Mouse (Mus musculus) large intestine, adult 2 months (tissue): ENCODE measurements around the gene Nfe2l2. TPM values are rescaled to one million over a fixed set of nuclear protein-coding genes. Genes with fewer than 3 reads are reported as not detected.

Experiments
- DNase-seq: peaks from one replicate; pipeline ENCODE4 v3.0.0-alpha.2; 2012; ENCODE audit warnings: low read depth, low spot score
- WGBS: fragments of 180-500 bp; shearing (Covaris S2); methylation state at CpG from one replicate; pipeline ENCODE4 v1.1.7; 2018; 5-methylcytosine and 5-hydroxymethylcytosine counted together
- polyA plus RNA-seq: library from polyadenylated mRNA; depleted of rRNA; stranded (reverse); fragments of >200 nt; gene quantifications from 2 replicates; pipeline ENCODE4 v1.2.3, GENCODE M21; 2012

The Nfe2l2 gene
- polyA plus RNA-seq, 1 experiment: 56.2 TPM

- no peak for DNase-seq
- WGBS: 67% methylated on average over 4 of the region's 4 CpGs
These were observed 13.8 kb downstream of the Nfe2l2 start for GRCm38 (mm10) chr2:75690656-75691055.

- 61% methylated on average over 10 of the region's 10 CpGs for WGBS
- no peak for DNase-seq
These were observed 14.8 kb downstream of the Nfe2l2 start for GRCm38 (mm10) chr2:75689482-75690158.

DNA sequence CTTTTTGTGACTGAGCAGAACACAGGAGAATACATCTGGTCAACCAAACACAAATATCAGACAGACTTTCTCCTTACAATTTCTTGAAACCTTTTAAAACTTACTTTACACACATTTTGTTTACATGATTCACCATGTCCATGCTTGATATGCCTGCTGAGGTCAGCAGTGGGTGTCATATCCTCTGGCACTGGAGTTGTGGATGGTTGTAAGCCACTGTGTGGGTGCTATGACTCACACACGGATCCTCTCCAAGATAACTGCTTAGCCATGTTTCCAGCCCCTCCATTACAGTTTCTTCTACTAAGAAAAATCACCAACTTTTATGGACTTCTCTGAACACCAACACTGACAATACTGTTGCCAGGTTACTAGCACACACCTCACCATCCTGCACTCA, 15.5 kb downstream of the Nfe2l2 start:
- 26% methylated on average over 1 of the region's 1 CpGs for WGBS
- DNase-seq: no peak

GRCm38 (mm10) chr2:75687040-75687749, 17.2 kb downstream of the Nfe2l2 start:
- WGBS: 31% methylated on average over 10 of the region's 10 CpGs
- DNase-seq: no peak

- 16% methylated on average over 6 of the region's 6 CpGs for WGBS
- DNase-seq: no peak
These were observed 19.0 kb downstream of the Nfe2l2 start for GRCm38 (mm10) chr2:75685458-75685861.

GRCm38 (mm10) chr2:75684526-75684925, 19.9 kb downstream of the Nfe2l2 start:
- DNase-seq: no peak
- 36% methylated on average over 3 of the region's 3 CpGs for WGBS

- 47% methylated on average over 15 of the region's 15 CpGs for WGBS
- no peak for DNase-seq
These were observed 21.3 kb downstream of the Nfe2l2 start for GRCm38 (mm10) chr2:75682978-75683709.

- DNase-seq: no peak
- WGBS: 37% methylated on average over 7 of the region's 7 CpGs
These were observed 23.0 kb downstream of the Nfe2l2 start for GRCm38 (mm10) chr2:75681439-75681838.

DNA sequence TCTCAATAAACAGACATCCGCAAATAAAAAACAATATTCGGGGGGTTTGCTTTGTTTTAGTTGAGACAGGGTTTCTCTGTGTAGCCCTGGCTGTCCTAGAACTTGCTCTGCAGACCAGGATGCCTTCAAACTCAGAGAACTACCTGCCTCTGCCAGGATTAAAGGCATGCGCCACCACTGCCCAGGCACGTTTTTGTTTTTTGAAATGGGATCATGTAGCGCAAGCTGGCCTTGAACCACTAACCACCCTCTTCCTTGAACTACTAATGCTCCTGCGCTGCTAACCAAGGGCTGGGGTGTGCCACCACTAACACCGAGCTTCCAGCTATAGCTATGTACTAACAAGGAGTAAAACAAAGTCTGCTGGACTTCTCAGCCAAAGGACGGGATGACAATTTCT, 24.5 kb downstream of the Nfe2l2 start:
- DNase-seq: no peak

GRCm38 (mm10) chr2:75676567-75676966, 27.9 kb downstream of the Nfe2l2 start:
- WGBS: 89% methylated on average over 14 of the region's 14 CpGs
- DNase-seq: no peak

More for the DNA sequence above, 24.5 kb downstream of the Nfe2l2 start:
- WGBS: 71% methylated on average over 8 of the region's 8 CpGs

- 41% methylated on average over 3 of the region's 3 CpGs for WGBS
- no peak for DNase-seq
These were observed 31.9 kb downstream of the Nfe2l2 start for GRCm38 (mm10) chr2:75672561-75672960.

DNA sequence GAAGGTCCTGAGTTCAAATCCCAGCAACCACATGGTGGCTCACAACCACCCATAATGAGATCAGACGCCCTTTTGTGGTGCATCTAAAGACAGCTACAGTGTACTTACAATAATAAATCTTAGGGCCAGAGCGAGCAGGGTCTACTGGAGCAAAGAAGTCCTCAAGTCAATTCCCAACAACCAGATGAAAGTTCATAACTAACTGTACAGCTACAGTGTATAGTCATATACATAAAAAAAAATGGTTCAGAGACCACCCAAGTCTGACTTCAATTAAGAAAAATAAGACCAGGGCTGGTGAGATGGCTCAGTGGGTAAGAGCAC, 33.1 kb downstream of the Nfe2l2 start:
- no peak for DNase-seq
- WGBS: 80% methylated on average over 2 of the region's 2 CpGs

DNA sequence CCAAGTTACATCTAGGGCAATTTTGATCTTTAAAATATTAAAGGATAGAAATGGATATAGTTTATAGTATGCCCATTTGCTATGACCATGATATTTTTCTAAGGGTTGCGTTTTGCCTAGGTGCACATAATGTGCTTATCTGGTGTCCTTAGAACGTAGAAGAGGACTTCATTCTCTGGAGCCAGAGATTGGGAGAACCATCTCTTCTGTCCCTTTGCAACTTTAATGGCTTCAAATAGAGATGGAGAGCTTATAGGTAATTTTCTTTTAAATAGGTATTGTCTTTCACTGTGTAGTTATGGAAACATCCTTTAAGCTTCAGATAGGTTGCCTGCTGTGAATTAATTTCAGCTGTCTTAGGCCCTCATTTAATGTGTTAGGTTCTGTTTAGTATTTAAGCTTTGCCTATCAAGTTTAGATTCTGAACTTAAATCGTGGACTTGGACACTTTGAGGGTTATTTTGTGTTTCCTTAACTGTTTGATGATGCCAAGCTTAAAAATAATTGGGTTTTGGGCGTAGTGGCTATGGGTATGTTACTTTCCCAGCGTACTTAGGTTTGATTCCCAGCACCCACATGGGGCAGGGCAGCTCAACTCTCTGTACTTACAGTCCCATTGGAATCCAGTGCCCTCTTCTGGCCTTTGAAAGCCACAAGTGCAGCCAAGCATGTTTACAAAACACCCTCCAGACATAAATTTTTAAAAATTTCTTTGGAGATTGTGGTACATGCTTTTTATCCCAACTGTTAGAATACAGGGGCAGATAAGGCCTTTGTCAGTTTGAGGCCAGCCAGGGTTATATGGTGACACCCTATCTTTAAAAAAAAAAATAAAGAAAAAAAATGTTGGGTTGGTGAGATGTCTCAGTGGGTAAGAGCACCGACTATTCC, 33.8 kb downstream of the Nfe2l2 start:
- DNase-seq: no peak
- WGBS: 81% methylated on average over 6 of the region's 6 CpGs

DNA sequence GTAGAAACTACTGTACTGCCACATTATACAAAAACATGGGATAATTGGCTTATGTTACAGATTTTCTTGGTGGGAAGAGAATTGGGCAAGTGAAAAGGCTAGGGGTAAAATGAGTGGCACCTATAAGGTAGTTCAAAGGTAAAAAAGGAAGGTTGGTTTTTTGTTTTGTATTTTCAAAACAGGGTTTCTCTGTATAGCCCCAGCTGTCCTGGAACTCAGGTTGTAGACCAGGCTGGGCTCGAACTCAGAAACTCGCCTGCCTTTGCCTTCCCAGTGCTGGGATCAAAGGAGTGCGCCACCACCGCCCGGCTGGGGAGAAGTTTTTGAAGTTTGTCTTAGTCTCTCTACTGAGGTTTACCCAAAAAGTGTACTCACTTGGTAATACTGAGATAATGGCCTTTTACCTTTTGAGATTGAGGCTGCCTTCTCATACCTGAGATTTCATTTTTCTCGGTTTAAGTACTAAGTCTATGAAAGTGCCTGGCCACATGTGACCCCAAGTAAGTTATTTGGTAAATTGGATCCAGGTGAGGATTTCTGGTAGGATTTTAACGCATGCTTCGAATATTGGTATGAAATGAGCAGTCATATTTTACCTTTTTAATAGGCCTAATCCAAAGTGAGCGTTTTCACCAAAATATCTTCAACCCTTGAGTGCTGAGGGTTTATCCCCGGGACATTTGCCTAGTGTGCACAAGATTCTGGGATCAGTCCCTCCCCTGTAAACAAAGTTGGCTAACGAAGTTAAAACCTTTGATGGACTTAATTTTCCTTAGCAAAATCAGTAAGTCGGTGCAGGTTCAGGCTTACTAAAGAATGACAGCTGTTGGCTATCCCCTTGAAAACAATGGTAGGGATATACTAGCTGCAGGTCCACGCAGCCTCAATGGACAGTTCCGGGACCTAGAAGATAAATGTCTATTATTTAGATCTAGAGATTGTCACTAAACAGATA, 34.7 kb downstream of the Nfe2l2 start:
- DNase-seq: no peak
- WGBS: 45% methylated on average over 14 of the region's 14 CpGs

DNA sequence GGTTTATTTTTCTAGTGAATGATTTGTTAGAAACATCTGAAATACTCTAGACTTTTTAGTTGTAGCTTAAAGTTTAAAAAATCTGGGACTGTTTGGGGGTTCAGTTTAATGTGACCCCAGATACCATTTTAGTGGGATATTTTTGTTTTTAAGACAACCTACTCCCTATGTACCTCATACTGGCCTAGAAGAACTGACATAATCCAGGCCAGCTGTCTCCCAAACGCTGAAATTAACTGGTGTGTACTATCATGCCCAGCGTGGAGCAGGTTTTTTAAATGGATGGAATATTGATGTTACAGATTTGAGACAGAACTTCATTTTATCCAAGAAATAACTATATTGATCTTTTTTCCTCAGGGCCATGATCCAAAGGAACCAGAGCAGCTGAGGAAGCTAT, 43.3 kb downstream of the Nfe2l2 start:
- DNase-seq: no peak
- WGBS: 4% methylated on average over 2 of the region's 2 CpGs

DNA sequence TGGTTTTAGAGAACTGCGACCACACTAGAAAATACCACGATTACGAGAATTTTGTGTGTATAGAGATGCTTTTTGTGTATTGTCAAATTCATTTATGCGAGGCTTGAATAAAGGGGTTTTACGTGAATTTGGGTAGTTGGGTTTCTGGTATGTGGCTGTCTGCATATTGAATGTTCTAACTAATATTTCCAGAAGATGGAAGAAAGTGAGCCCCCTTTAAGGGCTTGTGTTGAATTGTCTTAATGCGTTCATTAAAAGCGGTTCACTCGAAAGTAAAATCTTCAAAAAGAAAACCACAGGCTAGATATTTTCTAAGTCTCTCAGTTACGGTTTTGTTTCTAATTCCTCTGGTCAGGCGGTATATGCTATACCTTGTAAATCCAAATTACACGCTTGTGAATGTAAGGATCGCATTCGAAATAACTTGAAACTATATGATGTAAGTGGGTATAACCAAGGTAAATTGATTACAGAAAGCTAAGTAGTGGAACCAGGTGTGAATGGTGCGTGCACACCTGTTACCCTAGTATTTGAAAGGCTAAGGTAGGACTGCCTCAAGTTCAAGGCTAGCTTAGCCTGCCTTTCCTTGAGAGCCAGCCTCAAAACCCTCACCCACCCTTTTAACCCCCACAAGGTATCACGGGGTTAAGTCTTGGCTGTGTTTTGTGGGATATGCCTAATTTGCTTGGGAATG, 44.0 kb downstream of the Nfe2l2 start:
- WGBS: under 1% methylated on average over 15 of the region's 15 CpGs
- no peak for DNase-seq

GRCm38 (mm10) chr2:75659629-75659960, 44.8 kb downstream of the Nfe2l2 start:
- under 1% methylated on average over 43 of the region's 47 CpGs for WGBS
- no peak for DNase-seq
